Mouse (Mus musculus) neural tube, embryonic 14.5 days (tissue): ENCODE measurements around the gene Magi2. TPM values are rescaled to one million over a fixed set of nuclear protein-coding genes. Genes with fewer than 3 reads are reported as not detected.

Experiments used
- ATAC-seq: fragments of 200-750 bp; cut with Nextera tagmentation; 2 replicates; pipeline ENCODE4 v1.8.0; 2017; ENCODE audit warnings: low read depth, mild to moderate bottlenecking, moderate TSS enrichment, moderate library complexity
- H3K27ac ChIP-seq: fragments of 300-500 bp; sonication (generic); 2 replicates; pipeline ENCODE4 v1.5.1; 2014; ENCODE audit warnings: low read depth, mild to moderate bottlenecking, control low read depth, low read length, moderate library complexity, mixed read lengths
- H3K27me3 ChIP-seq: fragments of 300-500 bp; sonication (generic); 2 replicates; pipeline ENCODE4 v1.6.1; 2014; ENCODE audit warnings: low read length; ENCODE audit not compliant: control insufficient read depth, insufficient read depth
- H3K36me3 ChIP-seq: fragments of 300-500 bp; sonication (generic); 2 replicates; pipeline ENCODE4 v1.6.1; 2014; ENCODE audit warnings: low read length, mixed read lengths; ENCODE audit not compliant: control insufficient read depth, insufficient read depth
- H3K4me1 ChIP-seq: fragments of 300-500 bp; sonication (generic); 2 replicates; pipeline ENCODE4 v1.6.1; 2014; ENCODE audit warnings: low read length; ENCODE audit not compliant: control insufficient read depth, insufficient read depth
- H3K4me2 ChIP-seq: fragments of 300-500 bp; sonication (generic); 2 replicates; pipeline ENCODE4 v1.6.1; 2014; ENCODE audit warnings: mild to moderate bottlenecking, low read depth, low read length, control low read depth
- H3K4me3 ChIP-seq: fragments of 300-500 bp; sonication (generic); 2 replicates; pipeline ENCODE4 v1.5.1; 2014; ENCODE audit warnings: low read depth, low read length, control low read depth, mixed read lengths
- H3K9ac ChIP-seq: fragments of 300-500 bp; sonication (generic); replicated peaks from 2 replicates; pipeline ENCODE4 v1.6.1; 2014; ENCODE audit warnings: low read depth, mild to moderate bottlenecking, control low read depth, low read length, mixed read lengths
- H3K9me3 ChIP-seq: fragments of 300-500 bp; sonication (generic); 2 replicates; pipeline ENCODE4 v1.6.1; 2016; ENCODE audit warnings: low read length; ENCODE audit not compliant: control insufficient read depth
- WGBS: fragments of 180-500 bp; shearing (Covaris S2); extraction: QIAGEN DNeasy Blood & Tissue Kit; methylation state at CpG from one replicate; pipeline ENCODE4 v1.1.7; 2014; 5-methylcytosine and 5-hydroxymethylcytosine counted together
- polyA plus RNA-seq: library from polyadenylated mRNA; unstranded; fragments of >200 nt; fragmentation: Nextera tagmentation; extraction: Ambion mirVana; gene quantifications from 2 replicates; pipeline ENCODE4 v1.2.1, GENCODE M21; 2014

Gene Magi2
- polyA plus RNA-seq, 1 experiment from 2014 or later, result 50.2 TPM

- ATAC-seq, result no peak
- H3K9me3 ChIP-seq, result no peaks in the 10 kb centered on the region
- no peaks in the 10 kb centered on the region for H3K27me3 ChIP-seq
- H3K4me3 ChIP-seq, result no peak overlapping the region
- H3K4me1 ChIP-seq, result peaks cover 6% of the 10 kb centered on the region; the same call in 1 of the 2 replicates
- H3K4me2 ChIP-seq, result no peak overlapping the region
- no peak overlapping the region for H3K27ac ChIP-seq
- H3K9ac ChIP-seq, result no peak overlapping the region
- 72% methylated on average over 8 of the region's 8 CpGs for WGBS
- H3K36me3 ChIP-seq, result no peaks in the 10 kb centered on the region
These were observed 1447.7 kb downstream of the Magi2 start for GRCm38 (mm10) chr5:20674523-20674922.

DNA sequence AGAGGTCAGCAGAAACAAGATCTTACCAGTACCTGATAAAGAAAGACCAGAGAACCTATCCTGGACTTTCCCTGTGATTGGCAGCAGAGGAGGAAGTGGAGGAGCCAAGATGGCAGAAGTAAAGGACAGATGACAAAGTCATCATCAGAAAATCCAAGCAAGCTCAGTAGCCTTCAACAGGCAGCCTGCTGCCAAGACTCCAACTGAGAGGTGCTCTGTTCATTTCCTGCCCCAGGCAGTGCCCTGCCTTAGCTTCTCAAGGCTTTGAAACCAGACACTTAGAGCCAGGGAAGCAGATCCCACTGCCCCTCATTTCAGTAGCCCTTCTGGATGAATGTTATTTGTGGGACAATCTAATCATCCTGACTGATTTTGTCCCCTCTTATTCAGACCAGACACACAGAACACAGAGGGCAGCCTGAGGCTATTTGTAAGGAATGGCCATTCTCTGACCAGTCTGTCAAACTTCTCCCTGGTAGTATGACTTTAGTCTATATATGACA, 1448.4 kb downstream of the Magi2 start:
- Histone ChIP-seq H3K4me1 (peaks cover 6% of the 10 kb centered on the region; the same call in 1 of the 2 replicates), H3K4me3 (no peak overlapping the region), H3K27me3 (no peaks in the 10 kb centered on the region), H3K27ac (no peak overlapping the region), H3K9me3 (no peaks in the 10 kb centered on the region), H3K9ac (no peak overlapping the region), H3K36me3 (no peaks in the 10 kb centered on the region), H3K4me2 (no peak overlapping the region)
- no peak for ATAC-seq

DNA sequence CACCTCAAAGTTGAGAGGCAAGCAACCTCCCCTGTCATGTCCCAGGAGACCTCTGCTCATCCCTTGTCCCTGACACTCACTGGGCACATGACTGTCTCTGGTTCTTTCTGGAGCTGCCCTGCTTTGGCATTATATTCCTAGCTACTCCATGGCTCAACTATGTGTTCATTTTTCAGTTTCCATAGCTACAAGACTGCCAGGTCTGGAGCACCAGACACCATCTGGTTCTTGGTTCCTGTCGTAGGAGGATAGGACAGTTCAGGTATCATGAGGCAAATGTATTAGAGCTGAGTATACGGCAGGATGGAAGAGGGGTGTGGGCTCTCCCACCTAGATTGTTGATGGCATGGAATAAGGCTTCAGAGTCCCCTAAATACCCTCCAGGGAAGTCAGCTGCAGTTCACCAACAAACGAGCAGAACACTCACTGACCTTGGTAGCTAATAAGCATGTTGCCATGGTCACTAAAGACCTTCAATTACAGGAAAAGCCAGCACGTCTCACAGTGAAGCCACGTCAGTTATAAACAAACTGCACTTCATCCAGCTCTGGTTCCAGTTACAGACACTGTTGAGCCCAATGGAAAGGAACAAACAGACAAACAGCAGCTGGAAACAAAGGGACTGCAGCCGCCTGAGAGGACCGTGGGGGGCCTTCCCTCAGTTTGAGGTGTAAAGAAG, 1449.5 kb downstream of the Magi2 start:
- peak; percentile 65; the same call in 1 of the 2 replicates for ATAC-seq
- Histone ChIP-seq H3K27me3 (no peaks in the 10 kb centered on the region), H3K9me3 (no peaks in the 10 kb centered on the region), H3K4me2 (no peak overlapping the region), H3K36me3 (no peaks in the 10 kb centered on the region), H3K27ac (peak overlapping the region; percentile 45; the same call in 1 of the 2 replicates), H3K9ac (no peak overlapping the region), H3K4me3 (no peak overlapping the region), H3K4me1 (peaks cover 6% of the 10 kb centered on the region; the same call in 1 of the 2 replicates)
- WGBS, result 10% methylated on average over 7 of the region's 7 CpGs

DNA sequence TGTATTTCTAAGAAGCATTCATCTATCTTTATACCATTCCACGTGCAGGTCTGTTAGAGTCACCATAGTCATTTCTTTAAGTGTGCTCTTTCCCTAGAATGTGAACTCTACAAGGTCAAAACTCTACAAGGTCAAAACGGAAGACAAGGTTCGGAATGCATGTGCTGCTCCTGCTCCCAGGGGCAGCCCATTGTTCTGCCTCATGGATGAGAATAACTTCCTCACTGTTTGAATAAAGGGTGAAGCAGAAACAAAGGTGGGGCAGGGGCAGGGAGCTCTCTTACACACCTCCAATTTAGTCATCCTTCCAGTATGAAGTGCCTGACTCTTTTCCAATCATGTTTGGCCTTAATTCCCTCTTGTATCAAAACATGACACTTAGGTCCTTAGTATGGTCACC, 1450.4 kb downstream of the Magi2 start:
- WGBS, result 50% methylated on average over 3 of the region's 3 CpGs
- Histone ChIP-seq H3K4me2 (no peak overlapping the region), H3K4me1 (peaks cover 6% of the 10 kb centered on the region; the same call in 1 of the 2 replicates), H3K36me3 (no peaks in the 10 kb centered on the region), H3K27me3 (no peaks in the 10 kb centered on the region), H3K27ac (no peak overlapping the region), H3K9me3 (no peaks in the 10 kb centered on the region), H3K4me3 (no peak overlapping the region), H3K9ac (no peak overlapping the region)
- no peak for ATAC-seq

GRCm38 (mm10) chr5:20678573-20678972, 1451.7 kb downstream of the Magi2 start:
- Histone ChIP-seq H3K9me3 (no peaks in the 10 kb centered on the region), H3K4me1 (peaks cover 6% of the 10 kb centered on the region; the same call in 1 of the 2 replicates), H3K27ac (no peak overlapping the region), H3K27me3 (no peaks in the 10 kb centered on the region), H3K4me3 (no peak overlapping the region), H3K36me3 (no peaks in the 10 kb centered on the region), H3K4me2 (no peak overlapping the region), H3K9ac (no peak overlapping the region)
- WGBS, result 72% methylated on average over 3 of the region's 3 CpGs
- no peak for ATAC-seq

DNA sequence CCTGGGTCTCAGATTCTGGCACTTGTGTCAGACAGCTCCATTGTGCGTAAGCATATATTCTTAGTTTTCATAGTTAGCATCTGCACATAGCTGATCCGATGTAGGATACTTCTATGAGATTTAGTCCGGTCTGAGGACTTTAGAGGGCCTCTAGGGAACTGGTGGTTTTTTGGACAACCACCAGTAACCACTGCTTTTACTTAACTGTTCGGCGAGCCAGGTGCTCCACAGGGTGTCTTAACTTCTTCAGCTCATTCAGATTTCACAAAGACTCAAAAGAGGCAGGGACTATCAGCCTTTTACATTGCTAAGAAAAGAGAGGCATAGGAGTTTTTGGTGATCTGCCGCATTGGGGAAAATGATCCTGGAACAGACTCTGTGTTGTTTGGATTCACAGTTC, 1453.1 kb downstream of the Magi2 start:
- ATAC-seq, result no peak
- no peak overlapping the region for H3K4me3 ChIP-seq
- no peaks in the 10 kb centered on the region for H3K9me3 ChIP-seq
- no peak overlapping the region for H3K27ac ChIP-seq
- no peaks in the 10 kb centered on the region for H3K36me3 ChIP-seq
- no peak overlapping the region for H3K9ac ChIP-seq
- no peak overlapping the region for H3K4me2 ChIP-seq
- WGBS, result 94% methylated on average over 6 of the region's 6 CpGs
- peaks cover 6% of the 10 kb centered on the region; the same call in 1 of the 2 replicates for H3K4me1 ChIP-seq
- no peaks in the 10 kb centered on the region for H3K27me3 ChIP-seq

- H3K4me2 ChIP-seq, result no peak overlapping the region
- no peak overlapping the region for H3K27ac ChIP-seq
- no peaks in the 10 kb centered on the region for H3K36me3 ChIP-seq
- H3K9me3 ChIP-seq, result no peaks in the 10 kb centered on the region
- no peak for ATAC-seq
- peaks cover 5% of the 10 kb centered on the region; the same call in 1 of the 2 replicates for H3K4me1 ChIP-seq
- WGBS, result 83% methylated on average over 15 of the region's 15 CpGs
- no peak overlapping the region for H3K9ac ChIP-seq
- no peak overlapping the region for H3K4me3 ChIP-seq
- H3K27me3 ChIP-seq, result no peaks in the 10 kb centered on the region
These were observed 1454.1 kb downstream of the Magi2 start for GRCm38 (mm10) chr5:20680833-20681530.

DNA sequence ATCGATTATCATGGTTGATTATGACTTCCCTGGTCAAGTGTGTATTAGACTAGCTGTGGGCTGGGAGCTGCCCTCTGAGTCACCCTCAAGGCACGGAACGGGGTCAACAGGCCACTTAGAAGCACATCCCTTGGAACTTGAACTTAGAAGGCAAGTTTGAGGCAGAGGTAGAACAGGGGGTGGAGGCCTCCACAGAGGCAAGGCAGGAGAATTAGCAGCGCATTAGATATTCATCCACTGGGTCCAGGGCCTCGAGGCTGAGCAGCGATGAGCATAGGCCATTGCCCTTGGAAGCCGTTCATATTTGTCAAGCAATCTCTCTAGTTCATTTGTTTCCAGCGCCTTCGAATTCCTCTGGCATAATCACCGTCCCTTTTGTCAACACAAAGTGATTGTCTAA, 1454.8 kb downstream of the Magi2 start:
- no peaks in the 10 kb centered on the region for H3K27me3 ChIP-seq
- no peaks in the 10 kb centered on the region; the same call in 1 of the 2 replicates for H3K4me1 ChIP-seq
- H3K4me2 ChIP-seq, result no peak overlapping the region
- no peaks in the 10 kb centered on the region for H3K36me3 ChIP-seq
- 43% methylated on average over 10 of the region's 10 CpGs for WGBS
- H3K27ac ChIP-seq, result peak overlapping the region; percentile 48; the same call in 1 of the 2 replicates
- no peak overlapping the region for H3K9ac ChIP-seq
- H3K4me3 ChIP-seq, result no peak overlapping the region
- no peaks in the 10 kb centered on the region for H3K9me3 ChIP-seq
- ATAC-seq, result 0 out of 2 replicates have a peak, but pooled peaks have one; percentile 25

DNA sequence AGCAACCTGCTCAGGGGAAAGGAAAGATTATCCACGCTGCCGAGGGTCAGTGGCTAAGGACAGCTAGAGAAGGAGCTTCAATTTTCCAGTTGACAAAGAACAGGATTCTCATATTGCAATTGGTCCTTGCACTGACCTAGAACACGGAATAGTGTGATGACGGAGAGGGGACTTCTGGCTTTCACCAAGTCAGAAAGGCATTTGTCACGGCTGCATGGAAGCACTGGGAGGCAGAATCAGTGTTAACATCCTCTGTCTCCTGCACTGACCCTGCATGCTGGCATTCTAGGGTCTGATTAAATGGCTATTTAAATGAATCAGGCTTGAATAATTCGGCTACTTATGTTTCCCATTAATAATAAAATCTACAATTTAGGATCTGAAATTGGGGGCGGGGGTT, 1455.4 kb downstream of the Magi2 start:
- peak overlapping the region; percentile 48; the same call in 1 of the 2 replicates for H3K27ac ChIP-seq
- 25% methylated on average over 7 of the region's 7 CpGs for WGBS

More for the DNA sequence above, 1455.4 kb downstream of the Magi2 start:
- H3K4me2 ChIP-seq, result no peak overlapping the region
- H3K9me3 ChIP-seq, result no peaks in the 10 kb centered on the region
- no peaks in the 10 kb centered on the region for H3K4me1 ChIP-seq
- H3K9ac ChIP-seq, result no peak overlapping the region
- H3K36me3 ChIP-seq, result no peaks in the 10 kb centered on the region
- peak; percentile 13; the same call in 1 of the 2 replicates for ATAC-seq
- no peaks in the 10 kb centered on the region for H3K27me3 ChIP-seq
- H3K4me3 ChIP-seq, result no peak overlapping the region
